Mouse (Mus musculus): ENCODE measurements at regions not wholly inside any gene's neighbourhood (a gene's known extent, or its start where the extent isn't known, plus 50 kb on each side); places are given as distances from the start of the nearest gene placed in this dataset.
"Not testable (repeated sequence)": the region's sequence is repeated elsewhere in the genome, so short reads cannot be mapped to it uniquely, and the experiment has no call there.

- DNase-seq (ENCODE audit: low read depth in 2 of 2, low spot score in 2 of 2): no peak
These were observed 317.8 kb downstream of the Ajap1 start for GRCm38 (mm10) chr4:153164810-153165209.

DNA sequence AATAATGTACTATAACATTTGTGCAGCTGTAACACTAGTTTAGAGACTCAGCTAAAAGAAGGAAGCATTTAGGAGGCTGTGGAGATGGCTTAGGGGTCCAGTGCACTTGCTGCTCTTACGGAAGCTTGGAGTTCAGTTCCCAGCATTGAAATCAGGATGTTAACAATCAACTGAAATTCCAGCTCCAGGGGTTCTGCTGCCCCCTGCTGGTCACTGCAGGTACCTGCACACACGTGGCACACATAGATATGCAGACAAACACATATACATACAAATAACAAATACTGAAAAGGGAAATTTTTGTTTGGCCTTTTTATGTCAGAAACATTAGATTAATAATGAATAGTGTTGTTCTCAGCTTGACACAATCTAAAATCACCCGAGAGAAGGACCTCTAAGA, 322.5 kb downstream of the Ajap1 start:
- DNase-seq (ENCODE audit: low read depth in 2 of 2, low spot score in 2 of 2): no peak

GRCm38 (mm10) chr4:153157572-153157971, 325.0 kb downstream of the Ajap1 start:
- no peak for DNase-seq (ENCODE audit: low read depth in 2 of 2, low spot score in 2 of 2)

GRCm38 (mm10) chr4:153152923-153153322, 329.7 kb downstream of the Ajap1 start:
- not testable (repeated sequence) for DNase-seq (ENCODE audit: low read depth in 2 of 2, low spot score in 2 of 2)

DNA sequence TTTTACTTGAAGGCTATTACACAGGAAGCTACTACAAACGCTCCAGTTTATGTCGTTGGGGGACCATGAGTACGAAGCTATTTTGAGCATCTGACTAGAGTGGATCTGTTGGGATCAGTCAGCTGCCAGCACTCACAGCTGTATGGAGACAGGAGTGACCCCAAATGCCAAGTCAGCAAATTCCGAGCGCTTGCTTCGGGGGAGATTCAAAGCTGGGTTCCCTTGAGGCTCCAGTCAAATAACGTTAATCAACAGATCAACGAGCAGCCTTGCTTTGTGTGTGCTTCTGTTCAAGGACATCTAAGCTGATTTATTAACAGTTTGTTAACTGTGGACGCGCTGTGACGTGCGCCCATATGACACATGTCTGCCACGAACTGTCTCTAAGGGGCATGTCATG, 349.5 kb downstream of the Ajap1 start:
- no peak for DNase-seq (ENCODE audit: low read depth in 2 of 2, low spot score in 2 of 2)

DNA sequence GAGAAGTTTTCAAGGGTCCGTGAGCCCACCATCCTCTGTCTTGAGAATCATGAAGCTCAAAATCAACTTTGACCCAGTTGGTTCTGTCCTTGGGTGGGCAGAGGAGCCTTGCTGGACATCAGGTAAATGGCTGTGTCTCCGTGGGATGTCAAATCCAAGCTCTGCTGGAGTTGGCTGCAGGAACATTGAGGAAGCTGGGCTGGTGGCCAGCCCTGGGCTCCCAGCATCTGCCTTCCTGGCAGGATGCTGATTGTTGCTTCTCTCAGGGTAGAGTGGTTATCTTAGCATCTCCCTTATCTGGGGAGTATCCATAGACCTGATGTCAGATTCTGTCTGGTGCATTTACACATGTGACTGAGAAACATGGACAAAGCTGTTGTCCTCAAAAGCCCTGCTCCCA, 353.3 kb downstream of the Ajap1 start:
- no peak for DNase-seq (ENCODE audit: low read depth in 2 of 2, low spot score in 2 of 2)

GRCm38 (mm10) chr4:153128162-153128561, 354.4 kb downstream of the Ajap1 start:
- DNase-seq (ENCODE audit: low read depth in 2 of 2, low spot score in 2 of 2): no peak

DNA sequence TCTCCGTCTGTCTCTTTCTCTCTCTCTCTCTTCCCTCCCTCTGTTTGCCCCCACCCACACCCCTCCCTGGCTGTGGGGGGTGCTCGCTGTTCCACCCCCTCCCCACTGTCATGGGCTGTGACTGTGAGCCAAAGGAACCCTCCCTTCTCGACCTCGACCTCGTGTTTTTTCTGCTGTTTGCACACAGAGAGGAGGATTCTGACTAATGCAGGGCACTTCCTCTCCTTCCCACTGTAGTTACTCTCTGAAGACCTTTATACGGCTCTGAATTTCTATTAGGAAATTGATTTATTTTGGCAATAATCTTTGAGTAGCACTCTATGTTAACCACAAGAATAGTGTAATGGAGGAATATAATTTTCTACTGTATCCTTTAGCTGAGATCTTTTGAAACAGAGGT, 362.1 kb downstream of the Ajap1 start:
- no peak for DNase-seq (ENCODE audit: low read depth in 2 of 2, low spot score in 2 of 2)

GRCm38 (mm10) chr4:153119647-153120102, 362.9 kb downstream of the Ajap1 start:
- no peak for DNase-seq (ENCODE audit: low read depth in 2 of 2, low spot score in 2 of 2)

- no peak for DNase-seq (ENCODE audit: low read depth in 2 of 2, low spot score in 2 of 2)
These were observed 363.6 kb downstream of the Ajap1 start for GRCm38 (mm10) chr4:153118824-153119646.

- no peak for DNase-seq (ENCODE audit: low read depth in 2 of 2, low spot score in 2 of 2)
These were observed 367.6 kb downstream of the Ajap1 start for GRCm38 (mm10) chr4:153114998-153115397.

DNA sequence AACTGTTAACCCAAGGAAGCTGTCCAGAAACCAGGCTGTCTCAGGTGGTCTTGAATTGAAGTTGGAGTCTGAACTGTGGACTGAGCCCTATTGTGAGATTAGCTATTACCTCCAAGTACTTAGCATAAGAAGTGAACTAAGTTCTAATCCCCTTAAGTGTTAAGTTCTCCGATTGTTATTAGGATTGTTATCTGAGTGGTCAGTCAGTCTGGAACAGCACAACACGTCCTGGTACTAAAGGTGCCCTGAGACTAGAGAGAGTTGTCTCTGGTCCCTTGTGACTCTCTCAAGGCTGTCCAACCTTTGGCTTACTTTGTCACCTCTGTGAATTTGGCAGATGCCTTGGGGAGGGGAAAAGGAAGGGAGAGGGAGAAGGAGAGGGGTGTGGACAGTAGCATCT, 369.0 kb downstream of the Ajap1 start:
- no peak for DNase-seq (ENCODE audit: low read depth in 2 of 2, low spot score in 2 of 2)

- no peak for DNase-seq (ENCODE audit: low read depth in 2 of 2, low spot score in 2 of 2)
These were observed 372.3 kb downstream of the Ajap1 start for GRCm38 (mm10) chr4:153110291-153110746.

- no peak for DNase-seq (ENCODE audit: low read depth in 2 of 2, low spot score in 2 of 2)
These were observed 384.0 kb downstream of the Ajap1 start for GRCm38 (mm10) chr4:153098591-153098990.

DNA sequence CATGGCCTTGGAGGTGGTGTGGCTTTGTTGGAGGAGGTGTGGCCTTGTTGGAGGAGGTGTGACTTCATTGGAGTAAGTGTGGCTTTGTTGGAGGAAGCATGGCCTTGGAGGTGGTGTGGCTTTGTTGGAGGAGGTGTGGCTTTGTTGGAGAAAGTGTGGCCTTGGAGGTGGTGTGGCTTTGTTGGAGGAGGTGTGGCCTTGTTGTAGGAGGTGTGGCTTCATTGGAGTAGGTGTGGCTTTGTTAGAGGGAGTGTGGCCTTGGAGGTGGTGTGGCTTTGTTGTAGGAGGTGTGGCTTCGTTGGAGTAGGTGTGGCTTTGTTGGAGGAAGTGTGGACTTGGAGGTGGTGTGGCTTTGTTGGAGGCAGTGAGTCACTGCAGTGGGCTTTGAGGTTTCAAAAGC, 385.0 kb downstream of the Ajap1 start:
- DNase-seq (ENCODE audit: low read depth in 2 of 2, low spot score in 2 of 2): no peak

DNA sequence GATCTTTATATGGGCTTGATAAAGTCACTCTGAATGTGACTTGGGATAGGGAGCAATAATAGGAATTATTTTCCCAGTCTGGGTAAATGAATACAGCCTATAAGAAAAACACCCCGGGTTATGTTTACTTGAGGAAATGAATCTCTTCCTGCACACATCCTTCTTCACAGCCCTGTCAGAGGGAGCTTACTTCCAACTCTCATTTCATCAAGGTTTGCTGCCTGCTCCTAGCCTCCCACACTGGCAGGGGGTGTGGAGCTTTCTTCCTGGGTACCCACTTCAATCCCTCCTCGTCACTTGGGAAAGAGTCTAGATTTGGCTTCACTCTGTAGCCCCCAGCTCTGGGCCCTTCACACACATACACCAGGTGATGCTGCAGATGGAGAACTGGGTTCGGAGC, 389.5 kb downstream of the Ajap1 start:
- no peak for DNase-seq (ENCODE audit: low read depth in 2 of 2, low spot score in 2 of 2)

DNA sequence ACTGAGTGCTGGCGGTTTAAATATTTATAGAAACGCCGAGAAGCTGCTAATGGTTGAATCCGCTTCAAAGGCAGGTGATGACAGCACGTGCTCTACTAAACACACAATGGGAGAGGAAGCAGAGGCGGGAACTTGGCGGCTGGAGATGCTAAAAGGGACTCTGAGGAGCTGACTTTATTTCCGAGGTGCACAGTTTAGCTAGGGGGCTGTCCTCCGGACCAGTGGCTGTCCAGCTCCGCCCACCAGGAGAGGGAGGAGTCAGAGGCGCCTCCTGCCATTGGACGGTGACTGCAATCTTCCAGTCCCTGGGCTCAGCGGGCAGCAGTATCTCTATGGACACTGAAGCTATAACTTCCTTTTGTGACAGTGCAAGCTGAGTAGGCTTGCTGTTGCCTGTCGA, 400.4 kb downstream of the Ajap1 start:
- no peak for DNase-seq (ENCODE audit: low read depth in 2 of 2, low spot score in 2 of 2)

- DNase-seq (ENCODE audit: low read depth in 2 of 2, low spot score in 2 of 2): no peak
These were observed 408.0 kb downstream of the Ajap1 start for GRCm38 (mm10) chr4:153074590-153074989.

DNA sequence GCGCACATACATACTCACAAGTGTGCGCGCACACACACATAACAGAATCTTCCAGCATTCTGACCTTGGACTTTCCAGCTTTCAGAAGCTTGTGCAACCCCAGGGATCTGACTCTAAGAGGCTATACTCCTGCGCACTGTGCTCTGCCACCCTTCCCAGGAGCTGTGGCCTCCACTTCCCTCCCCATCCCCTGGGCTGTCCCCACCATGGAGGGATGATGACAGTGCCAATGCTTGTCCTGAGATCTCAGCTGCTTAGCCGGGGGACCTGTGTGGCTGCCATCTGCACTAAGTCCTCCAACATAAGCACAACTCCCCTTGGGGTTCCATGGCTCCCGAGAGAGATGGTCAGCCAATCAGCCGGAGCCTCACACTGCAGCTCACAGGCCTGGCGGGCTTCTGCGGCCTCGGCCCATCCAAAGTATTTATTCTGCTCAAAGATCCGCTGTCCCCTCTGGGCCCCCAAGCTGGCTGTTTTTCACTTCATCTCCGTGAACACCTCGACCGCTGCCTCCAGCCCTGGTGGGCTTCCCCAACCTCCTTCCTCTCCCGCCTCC, 412.3 kb downstream of the Ajap1 start:
- DNase-seq (ENCODE audit: low read depth in 2 of 2, low spot score in 2 of 2): no peak

- DNase-seq (ENCODE audit: low read depth in 2 of 2, low spot score in 2 of 2): no peak
These were observed 414.1 kb downstream of the Ajap1 start for GRCm38 (mm10) chr4:153068484-153069033.

GRCm38 (mm10) chr4:153064021-153064605, 418.5 kb downstream of the Ajap1 start:
- DNase-seq (ENCODE audit: low read depth in 2 of 2, low spot score in 2 of 2): no peak

DNA sequence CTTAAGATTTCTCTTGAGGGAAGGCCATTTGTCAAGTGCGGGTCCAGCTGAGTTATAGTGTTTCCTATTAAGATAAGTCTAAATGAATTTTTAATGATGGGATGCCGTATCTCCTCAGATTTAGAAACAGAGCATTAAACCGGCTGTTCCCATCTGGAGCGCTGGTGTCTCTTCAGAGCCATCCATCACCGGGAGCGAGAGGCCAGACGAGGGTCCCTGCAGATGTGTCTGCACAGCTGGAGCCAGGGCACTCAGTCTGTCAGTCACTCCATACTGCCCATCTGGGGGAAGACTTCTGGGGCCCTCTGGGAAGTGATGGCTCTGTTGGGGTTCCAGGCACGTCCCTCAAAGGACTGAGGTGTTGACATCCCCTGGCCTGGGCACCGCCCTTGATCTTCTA, 419.2 kb downstream of the Ajap1 start:
- no peak for DNase-seq (ENCODE audit: low read depth in 2 of 2, low spot score in 2 of 2)
